Mouse (Mus musculus): ENCODE results near the gene Gm3402. TPM values are rescaled to one million over a fixed set of nuclear protein-coding genes. Genes with fewer than 3 reads are reported as not detected.
"Not testable (repeated sequence)": the region's sequence is repeated elsewhere in the genome, so short reads cannot be mapped to it uniquely, and the experiment has no call there.

The Gm3402 gene
- polyA plus RNA-seq, 1 experiment from 2014 or later, result not detected

DNA sequence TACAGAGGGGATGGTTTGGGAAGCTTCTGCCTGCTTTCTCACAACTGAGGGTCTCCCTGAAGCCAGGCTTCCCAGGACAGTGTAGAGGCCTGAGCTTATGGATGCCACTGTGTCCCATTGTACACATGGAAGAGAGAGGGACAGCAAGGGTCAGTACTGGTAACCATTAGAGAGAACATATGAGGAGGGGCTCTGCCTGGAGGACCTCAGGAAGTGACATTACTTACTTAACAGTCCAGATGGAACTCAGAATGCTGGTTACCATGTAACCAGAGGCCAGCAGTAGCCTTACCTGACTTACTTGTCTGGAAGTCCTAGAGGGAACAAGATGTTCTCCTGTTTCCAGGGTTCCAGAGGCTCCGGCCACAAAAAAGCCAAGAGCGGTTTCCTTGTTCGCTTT is 41.9 kb downstream of the Gm3402 start, which contains the start of gene Gm3415:
TSS of gene Gm3415 (plus strand) at position 301 of the 400 bp plus-strand sequence.
- not testable (repeated sequence) for H3K4me3 ChIP-seq; H3K9me3 ChIP-seq; H3K27me3 ChIP-seq; H3K36me3 ChIP-seq; H3K27ac ChIP-seq (replicated peaks); ATAC-seq (ENCODE audit: low FRiP score, low read depth); H3K4me1 ChIP-seq; H3K4me2 ChIP-seq (replicated peaks); H3K9ac ChIP-seq (replicated peaks)
- no CpG with 5 or more reads among the region's 3 CpGs for WGBS

DNA sequence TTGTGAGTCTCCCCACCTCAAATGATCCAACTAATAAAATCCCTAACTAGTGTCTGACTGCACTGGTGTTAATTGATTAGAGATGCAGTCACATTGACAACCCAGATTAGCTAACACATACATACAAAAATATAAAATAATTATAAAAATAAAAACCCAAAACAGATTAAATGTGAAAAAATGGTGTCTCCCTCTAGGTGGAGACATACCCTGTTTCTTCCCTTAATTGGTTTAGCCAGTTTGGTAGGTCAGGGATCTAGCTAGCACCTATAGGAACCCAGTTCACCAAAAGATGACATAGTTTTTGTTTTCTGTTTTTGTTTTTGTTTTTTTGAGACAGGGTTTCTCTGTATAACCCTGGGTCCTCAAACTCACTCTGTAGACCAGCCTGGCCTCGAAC is 50.3 kb downstream of the Gm3402 start:
- Histone ChIP-seq H3K27ac (replicated peaks) (no peak overlapping the region), H3K9ac (replicated peaks) (no peak overlapping the region), H3K4me1 (no peaks in the 10 kb centered on the region), H3K27me3 (no peaks in the 10 kb centered on the region), H3K4me3 (no peak overlapping the region), H3K4me2 (replicated peaks) (no peak overlapping the region), H3K36me3 (no peaks in the 10 kb centered on the region), H3K9me3 (peaks cover 3% of the 10 kb centered on the region; the same call in 1 of the 2 replicates)
- 88% methylated on average over 1 of the region's 1 CpGs for WGBS
- no peak for ATAC-seq (ENCODE audit: low FRiP score, low read depth)

Other genes starting within 250 kb of the Gm3402 start
- gene Wasf3, start 129.1 kb upstream of the Gm3402 start, polyA plus RNA-seq (2016; fragmentation: Nextera tagmentation; extraction: Ambion mirVana), result 9.6 and 12.0 TPM in 2 replicates
- not detected in 2 replicates for gene Gm6408, start 32.2 kb upstream of the Gm3402 start, polyA plus RNA-seq (2016; fragmentation: Nextera tagmentation; extraction: Ambion mirVana)
- gene Gm6370, start 22.8 kb upstream of the Gm3402 start, polyA plus RNA-seq (2016; fragmentation: Nextera tagmentation; extraction: Ambion mirVana), result not detected in 2 replicates
- not detected in 2 replicates for gene 4930449I24Rik, start 11.7 kb upstream of the Gm3402 start, polyA plus RNA-seq (2016; fragmentation: Nextera tagmentation; extraction: Ambion mirVana)
- not detected in 2 replicates for gene Gm3404, start 11.7 kb downstream of the Gm3402 start, polyA plus RNA-seq (2016; fragmentation: Nextera tagmentation; extraction: Ambion mirVana)
- not detected in 2 replicates for gene Gm3409, start 23.5 kb downstream of the Gm3402 start, polyA plus RNA-seq (2016; fragmentation: Nextera tagmentation; extraction: Ambion mirVana)
- gene Gm3415, start 42.0 kb downstream of the Gm3402 start, polyA plus RNA-seq (2016; fragmentation: Nextera tagmentation; extraction: Ambion mirVana), result not detected in 2 replicates
- gene Gpr12, start 71.1 kb downstream of the Gm3402 start, polyA plus RNA-seq (2016; fragmentation: Nextera tagmentation; extraction: Ambion mirVana), result 0.79 and 0.85 TPM in 2 replicates

All from midbrain, embryonic 12.5 days (tissue).